Mouse (Mus musculus) MEL (cell line): ENCODE measurements at regions not wholly inside any gene's neighbourhood (a gene's known extent, or its start where the extent isn't known, plus 50 kb on each side); places are given as distances from the start of the nearest gene placed in this dataset.

Experiments used
- DNase-seq: peaks from one replicate; pipeline ENCODE4 v3.0.0; 2011; ENCODE audit warnings: low read depth, low spot score
- H3K27ac ChIP-seq: 2 replicates; pipeline ENCODE4 v1.5.1; 2012; ENCODE audit warnings: low read depth, mild to moderate bottlenecking, control low read depth, low read length, moderate library complexity; ENCODE audit not compliant: control insufficient read depth
- H3K27me3 ChIP-seq, 2 experiments: fragments of 150-350 bp in 1 of 2; sonication (generic) in 1 of 2; 2 replicates each; pipeline ENCODE4 v1.6.1; 2012; ENCODE audit warnings: low read length in 2 of 2, mild to moderate bottlenecking in 2 of 2, improper control_type of control experiment in 1 of 2, moderate library complexity in 1 of 2; ENCODE audit not compliant: insufficient read depth in 2 of 2, control insufficient read depth in 1 of 2
- H3K36me3 ChIP-seq, 2 experiments: 2 replicates each; pipeline ENCODE4 v1.6.1; 2012 to 2014; ENCODE audit warnings: low read length in 2 of 2, improper control_type of control experiment in 1 of 2, inconsistent platforms in 1 of 2, mild to moderate bottlenecking in 1 of 2; ENCODE audit not compliant: insufficient read depth in 2 of 2, control insufficient read depth in 1 of 2
- H3K4me1 ChIP-seq, 2 experiments: fragments of 150-350 bp in 1 of 2; sonication (generic) in 1 of 2; 2 replicates each; pipeline ENCODE4 v1.6.1; 2012; ENCODE audit warnings: low read length in 2 of 2, improper control_type of control experiment in 1 of 2, mild to moderate bottlenecking in 1 of 2; ENCODE audit not compliant: insufficient read depth in 2 of 2, control insufficient read depth in 1 of 2
- H3K4me3 ChIP-seq, 2 experiments: fragments of 150-350 bp in 1 of 2; sonication (generic) in 1 of 2; 2 replicates each; pipeline ENCODE4 v1.5.1; 2012; ENCODE audit warnings: low read depth in 2 of 2, low read length in 2 of 2, mild to moderate bottlenecking in 2 of 2, moderate library complexity in 2 of 2, control low read depth in 1 of 2, improper control_type of control experiment in 1 of 2; ENCODE audit not compliant: control insufficient read depth in 1 of 2, insufficient read depth in 1 of 2
- H3K79me2 ChIP-seq: 2 replicates; pipeline ENCODE4 v1.6.1; 2012; ENCODE audit warnings: mild to moderate bottlenecking, low read length, moderate library complexity; ENCODE audit not compliant: control insufficient read depth, poor library complexity, insufficient read depth
- H3K9ac ChIP-seq: 2 replicates; pipeline ENCODE4 v1.6.1; 2012; ENCODE audit warnings: low read depth, mild to moderate bottlenecking, control low read depth, low read length, moderate library complexity; ENCODE audit not compliant: control insufficient read depth, poor library complexity, severe bottlenecking
- H3K9me3 ChIP-seq: fragments of 150-350 bp; sonication (generic); replicated peaks from 2 replicates; pipeline ENCODE4 v1.6.1; 2012; ENCODE audit warnings: mild to moderate bottlenecking, low read length, improper control_type of control experiment, moderate library complexity; ENCODE audit not compliant: insufficient read depth
- E2F4 ChIP-seq: IDR thresholded peaks from 2 replicates; pipeline ENCODE4 v1.6.1; 2011; ENCODE audit warnings: low read depth, low read length, improper control_type of control experiment, borderline replicate concordance
- ETS1 ChIP-seq: IDR thresholded peaks from 2 replicates; pipeline ENCODE4 v1.6.1; 2012; ENCODE audit warnings: low read depth, mild to moderate bottlenecking, inconsistent platforms, low read length, improper control_type of control experiment, moderate library complexity
- GATA1 ChIP-seq: IDR thresholded peaks from 2 replicates; pipeline ENCODE4 v1.6.1; 2011; ENCODE audit warnings: low read depth, low read length, improper control_type of control experiment
- HCFC1 ChIP-seq: IDR thresholded peaks from 2 replicates; pipeline ENCODE4 v1.6.1; 2012; ENCODE audit warnings: low read depth, mild to moderate bottlenecking, inconsistent platforms, low read length, improper control_type of control experiment, moderate library complexity
- MAZ ChIP-seq: IDR thresholded peaks from 2 replicates; pipeline ENCODE4 v1.6.1; 2012; ENCODE audit warnings: low read depth, mild to moderate bottlenecking, inconsistent platforms, low read length, improper control_type of control experiment
- MXI1 ChIP-seq: IDR thresholded peaks from 2 replicates; pipeline ENCODE4 v1.6.1; 2011; ENCODE audit warnings: mild to moderate bottlenecking, low read depth, low read length, improper control_type of control experiment
- NRF1 ChIP-seq: IDR thresholded peaks from 2 replicates; pipeline ENCODE4 v1.6.1; 2014; ENCODE audit warnings: low read depth, mild to moderate bottlenecking, inconsistent platforms, low read length, improper control_type of control experiment, moderate library complexity; ENCODE audit not compliant: poor library complexity, insufficient read depth, severe bottlenecking
- POLR2AphosphoS2 ChIP-seq: IDR thresholded peaks from 2 replicates; pipeline ENCODE4 v1.6.1; 2011; ENCODE audit warnings: low read length, improper control_type of control experiment
- RAD21 ChIP-seq: IDR thresholded peaks from 2 replicates; pipeline ENCODE4 v1.6.1; 2011; ENCODE audit warnings: mild to moderate bottlenecking, low read depth, low read length, improper control_type of control experiment
- RCOR1 ChIP-seq: IDR thresholded peaks from 2 replicates; pipeline ENCODE4 v1.6.1; 2012; ENCODE audit warnings: low read depth, mild to moderate bottlenecking, inconsistent platforms, low read length, improper control_type of control experiment
- SMC3 ChIP-seq: IDR thresholded peaks from 2 replicates; pipeline ENCODE4 v1.6.1; 2011; ENCODE audit warnings: low read depth, low read length, improper control_type of control experiment
- TBP ChIP-seq: IDR thresholded peaks from 2 replicates; pipeline ENCODE4 v1.8.0; 2011; ENCODE audit warnings: low read depth, low read length, improper control_type of control experiment
- TCF12 ChIP-seq: IDR thresholded peaks from 2 replicates; pipeline ENCODE4 v1.6.1; 2014; ENCODE audit warnings: low read depth, mild to moderate bottlenecking, inconsistent platforms, low read length, improper control_type of control experiment, moderate library complexity
- UBTF ChIP-seq: IDR thresholded peaks from 2 replicates; pipeline ENCODE4 v1.6.1; 2012; ENCODE audit warnings: low read depth, mild to moderate bottlenecking, inconsistent platforms, low read length, improper control_type of control experiment, moderate library complexity, borderline replicate concordance; ENCODE audit not compliant: insufficient read depth
- USF1 ChIP-seq: IDR thresholded peaks from 2 replicates; pipeline ENCODE4 v1.6.1; 2014; ENCODE audit warnings: low read depth, mild to moderate bottlenecking, inconsistent platforms, low read length, improper control_type of control experiment, moderate library complexity
- USF2 ChIP-seq, 2 experiments: IDR thresholded peaks; 2 replicates each; pipeline ENCODE4 v1.6.1; 2011 to 2012; ENCODE audit warnings: improper control_type of control experiment in 2 of 2, low read length in 2 of 2, borderline replicate concordance in 1 of 2, inconsistent platforms in 1 of 2, low read depth in 1 of 2, mild to moderate bottlenecking in 1 of 2; ENCODE audit not compliant: insufficient read depth in 1 of 2
- ZC3H11A ChIP-seq: IDR thresholded peaks from 2 replicates; pipeline ENCODE4 v1.6.1; 2012; ENCODE audit warnings: low read depth, mild to moderate bottlenecking, inconsistent platforms, low read length, improper control_type of control experiment
- ZKSCAN1 ChIP-seq: IDR thresholded peaks from 2 replicates; pipeline ENCODE4 v1.6.1; 2012; ENCODE audit warnings: low read depth, mild to moderate bottlenecking, inconsistent platforms, low read length, improper control_type of control experiment, moderate library complexity

- Histone ChIP-seq H3K9me3 (no peaks in the 10 kb centered on the region), H3K27me3 (peaks cover 0 to 5% of the 10 kb centered on the region in 2 experiments; a peak in 3 of 4 replicates), H3K9ac (no peak overlapping the region), H3K36me3 (no peaks in the 10 kb centered on the region), H3K4me1 (no peaks in the 10 kb centered on the region), H3K79me2 (no peaks in the 10 kb centered on the region), H3K27ac (no peak overlapping the region), H3K4me3 (no peak overlapping the region)
- TF ChIP-seq NRF1 (no peak), ZKSCAN1 (no peak), USF1 (no peak), USF2 (IDR thresholded peaks at IDR 0.05; ENCODE audit: borderline replicate concordance in 1 of 2, insufficient read depth in 1 of 2, low read depth in 1 of 2, low read length in 2 of 2) (no peak), MXI1 (no peak), MAZ (no peak), ETS1 (no peak), POLR2AphosphoS2 (no peak), ZC3H11A (no peak), RCOR1 (no peak), E2F4 (no peak), UBTF (no peak), RAD21 (no peak), HCFC1 (no peak), TCF12 (no peak), SMC3 (no peak), GATA1 (no peak)
- no peak for DNase-seq
Observed at GRCm38 (mm10) chr12:77594657-77595056, 356.7 kb downstream of the Fut8 start.

- Histone ChIP-seq H3K4me1 (no peaks in the 10 kb centered on the region), H3K9ac (no peak overlapping the region), H3K27ac (no peak overlapping the region), H3K79me2 (no peaks in the 10 kb centered on the region), H3K9me3 (no peaks in the 10 kb centered on the region), H3K27me3 (peaks cover 0 to 5% of the 10 kb centered on the region in 2 experiments; a peak in 3 of 4 replicates), H3K4me3 (no peak overlapping the region), H3K36me3 (no peaks in the 10 kb centered on the region)
- DNase-seq = no peak
- TF ChIP-seq NRF1 (no peak), UBTF (no peak), TBP (no peak)
Observed at GRCm38 (mm10) chr12:77595821-77596220, 357.9 kb downstream of the Fut8 start.
